Mouse (Mus musculus): Measurements from ENCODE around the gene Mpig6b.

Mpig6b gene

GRCm38 (mm10) chr17:35085208-35085865 lies 19.4 kb upstream of the Mpig6b start, which contains the start of gene Ly6g6f:
Ly6g6f (minus strand) TSS chr17:35085610.
- no peak for DNase-seq (ENCODE audit: low spot score)

- DNase-seq (ENCODE audit: low spot score) = no peak
Observed at GRCm38 (mm10) chr17:35083929-35084497, 18.0 kb upstream of the Mpig6b start.

GRCm38 (mm10) chr17:35082841-35083576 lies 17.0 kb upstream of the Mpig6b start:
- no peak for DNase-seq (ENCODE audit: low spot score)

- no peak for DNase-seq (ENCODE audit: low spot score)
Observed at GRCm38 (mm10) chr17:35080710-35081109, 14.7 kb upstream of the Mpig6b start.

- no peak for DNase-seq (ENCODE audit: low spot score)
Observed at GRCm38 (mm10) chr17:35080248-35080647, 14.3 kb upstream of the Mpig6b start.

GRCm38 (mm10) chr17:35079778-35080177 lies 13.8 kb upstream of the Mpig6b start:
- DNase-seq (ENCODE audit: low spot score) = no peak

GRCm38 (mm10) chr17:35077786-35078233 lies 11.8 kb upstream of the Mpig6b start, which contains the start of gene Ly6g6d:
Ly6g6d (minus strand) TSS chr17:35078065.
- DNase-seq (ENCODE audit: low spot score) = no peak

- no peak for DNase-seq (ENCODE audit: low spot score)
Observed at GRCm38 (mm10) chr17:35077285-35077684, 11.3 kb upstream of the Mpig6b start.

GRCm38 (mm10) chr17:35076507-35077176 lies 10.7 kb upstream of the Mpig6b start, which contains the start of gene Ly6g6e:
Ly6g6e (plus strand) TSS chr17:35076902.
- DNase-seq (ENCODE audit: low spot score) = no peak

GRCm38 (mm10) chr17:35074097-35074496 lies 8.1 kb upstream of the Mpig6b start:
- no peak for DNase-seq (ENCODE audit: low spot score)

- DNase-seq (ENCODE audit: low spot score) = no peak
Observed at GRCm38 (mm10) chr17:35071454-35071853, 5.5 kb upstream of the Mpig6b start.

GRCm38 (mm10) chr17:35070556-35071229 lies 4.7 kb upstream of the Mpig6b start:
- no peak for DNase-seq (ENCODE audit: low spot score)

- no peak for DNase-seq (ENCODE audit: low spot score)
Observed at GRCm38 (mm10) chr17:35068213-35068914, 2.4 kb upstream of the Mpig6b start.

GRCm38 (mm10) chr17:35064951-35065947 lies 735 bp downstream of the Mpig6b start, which contains the start of gene Ly6g6c:
Ly6g6c (plus strand) TSS chr17:35065388.
- DNase-seq (ENCODE audit: low spot score) = peak; percentile 77

- no peak for DNase-seq (ENCODE audit: low spot score)
Observed at GRCm38 (mm10) chr17:35064378-35064877, 1.6 kb downstream of the Mpig6b start.

GRCm38 (mm10) chr17:35063466-35063865 lies 2.5 kb downstream of the Mpig6b start:
- no peak for DNase-seq (ENCODE audit: low spot score)

GRCm38 (mm10) chr17:35061299-35061698 lies 4.7 kb downstream of the Mpig6b start:
- no peak for DNase-seq (ENCODE audit: low spot score)

GRCm38 (mm10) chr17:35060737-35061297 lies 5.2 kb downstream of the Mpig6b start:
- no peak for DNase-seq (ENCODE audit: low spot score)

- no peak for DNase-seq (ENCODE audit: low spot score)
Observed at GRCm38 (mm10) chr17:35060071-35060470, 5.9 kb downstream of the Mpig6b start.

Data from yolk sac, embryonic 10.5 days (tissue).